Comparison of ENCODE assay signal across 7 mouse cellular contexts in the genomic region with DNA sequence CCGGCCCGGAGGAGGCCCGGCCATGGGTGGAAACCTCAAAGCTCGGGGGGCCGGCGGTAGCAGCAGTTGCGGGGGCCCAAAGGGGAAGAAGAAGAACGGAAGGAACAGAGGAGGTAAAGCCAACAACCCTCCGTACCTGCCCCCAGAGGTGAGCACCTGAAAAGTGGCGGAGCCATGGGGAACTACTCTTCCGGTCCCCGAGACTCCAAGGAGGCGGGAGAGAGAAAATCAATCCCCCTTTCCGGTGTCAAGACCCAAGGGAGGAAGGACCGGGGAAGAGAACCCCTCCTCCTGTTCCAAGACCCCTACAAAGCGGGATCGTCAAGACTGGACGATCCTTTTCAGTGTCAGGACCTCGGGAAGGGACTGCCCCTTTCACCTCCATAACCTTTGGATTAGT. TPM values are rescaled to one million over a fixed set of nuclear protein-coding genes. Genes with fewer than 3 reads are reported as not detected.
DNase-seq lines count a peak whose midpoint lies in the region; ATAC-seq and TF ChIP-seq lines count a peak whose summit lies in the region.

No protein-coding gene starts in this region.

- under 1% methylated on average over 19 of the region's 19 CpGs for WGBS in forebrain, embryonic 12.5 days
- under 1% methylated on average over 19 of the region's 19 CpGs for WGBS in limb, embryonic 13.5 days
- under 1% methylated on average over 19 of the region's 19 CpGs for WGBS in neural tube, embryonic 14.5 days

- peaks cover 5% of the 10 kb centered on the region for H3K79me3 ChIP-seq in C2C12 (ENCODE audit: low read depth)

- peak; percentile 54 for DNase-seq in ES-CJ7 (ENCODE audit: low read depth, low spot score)
- DNase-seq in thymus, adult 18-20 months, result no peak
- no peak for DNase-seq in layer of hippocampus, adult 9-11 months

- H3K27ac ChIP-seq in forebrain, embryonic 12.5 days, result peak overlapping the region; percentile 81
- H3K27ac ChIP-seq in limb, embryonic 13.5 days, result peak overlapping the region; percentile 75
- H3K27ac ChIP-seq in neural tube, embryonic 14.5 days (ENCODE audit: low read depth, low read length), result peak overlapping the region; percentile 78

- no peak for TF ChIP-seq CTCF in C2C12 (IDR thresholded peaks at IDR 0.05; ENCODE audit: control insufficient read depth, insufficient read depth, insufficient read length)

- H3K4me2 ChIP-seq in forebrain, embryonic 12.5 days, result peak overlapping the region; percentile 65
- H3K4me2 ChIP-seq in limb, embryonic 13.5 days (replicated peaks), result peak overlapping the region; percentile 84
- peak overlapping the region; percentile 75 for H3K4me2 ChIP-seq in neural tube, embryonic 14.5 days (ENCODE audit: low read depth, low read length)

- H3K27me3 ChIP-seq in C2C12 (ENCODE audit: control insufficient read depth, insufficient read depth, insufficient read length), result no peaks in the 10 kb centered on the region
- H3K27me3 ChIP-seq in forebrain, embryonic 12.5 days, result no peaks in the 10 kb centered on the region
- no peaks in the 10 kb centered on the region for H3K27me3 ChIP-seq in limb, embryonic 13.5 days
- no peaks in the 10 kb centered on the region for H3K27me3 ChIP-seq in neural tube, embryonic 14.5 days (ENCODE audit: control insufficient read depth, insufficient read depth, low read length)

- H3K36me3 ChIP-seq in C2C12 (ENCODE audit: control insufficient read depth, insufficient read depth), result peaks cover 20% of the 10 kb centered on the region
- H3K36me3 ChIP-seq in forebrain, embryonic 12.5 days (replicated peaks), result peaks cover 24% of the 10 kb centered on the region
- peaks cover 31% of the 10 kb centered on the region for H3K36me3 ChIP-seq in limb, embryonic 13.5 days
- H3K36me3 ChIP-seq in neural tube, embryonic 14.5 days (ENCODE audit: control insufficient read depth, insufficient read depth, low read length), result peaks cover 17% of the 10 kb centered on the region

- ATAC-seq in forebrain, embryonic 12.5 days (ENCODE audit: low FRiP score), result peak; percentile 37
- ATAC-seq in limb, embryonic 13.5 days (ENCODE audit: low FRiP score, low read depth), result peak; percentile 16; the same call in 1 of the 2 replicates
- peak; percentile 55 for ATAC-seq in neural tube, embryonic 14.5 days (ENCODE audit: low read depth)

- H3K4me1 ChIP-seq in forebrain, embryonic 12.5 days, result peaks cover 22% of the 10 kb centered on the region
- peaks cover 19% of the 10 kb centered on the region for H3K4me1 ChIP-seq in limb, embryonic 13.5 days
- peaks cover 6% of the 10 kb centered on the region; the same call in 1 of the 2 replicates for H3K4me1 ChIP-seq in neural tube, embryonic 14.5 days (ENCODE audit: control insufficient read depth, insufficient read depth, low read length)

- peak overlapping the region; percentile 58 for H3K4me3 ChIP-seq in C2C12 (ENCODE audit: insufficient read depth, poor library complexity, severe bottlenecking)
- H3K4me3 ChIP-seq in forebrain, embryonic 12.5 days (replicated peaks), result peak overlapping the region; percentile 81
- peak overlapping the region; percentile 80 for H3K4me3 ChIP-seq in limb, embryonic 13.5 days
- H3K4me3 ChIP-seq in neural tube, embryonic 14.5 days (ENCODE audit: low read depth, low read length), result peak overlapping the region; percentile 84

- peaks cover 18% of the 10 kb centered on the region for H3K79me2 ChIP-seq in C2C12 (ENCODE audit: control insufficient read depth, insufficient read depth)

- no peaks in the 10 kb centered on the region for H3K9me3 ChIP-seq in forebrain, embryonic 12.5 days
- no peaks in the 10 kb centered on the region for H3K9me3 ChIP-seq in limb, embryonic 13.5 days
- no peaks in the 10 kb centered on the region for H3K9me3 ChIP-seq in neural tube, embryonic 14.5 days (ENCODE audit: control insufficient read depth, low read length)

- peak overlapping the region; percentile 63 for H3ac ChIP-seq in C2C12 (ENCODE audit: control insufficient read depth, insufficient read length, low read depth)

- H3K9ac ChIP-seq in forebrain, embryonic 12.5 days, result peak overlapping the region; percentile 85
- H3K9ac ChIP-seq in limb, embryonic 13.5 days, result peak overlapping the region; percentile 85
- H3K9ac ChIP-seq in neural tube, embryonic 14.5 days (replicated peaks; ENCODE audit: low read depth, low read length), result peak overlapping the region; percentile 80

TF ChIP-seq in C2C12, 6 proteins besides CTCF, POLR2A, EP300 and RAD21:
- TF ChIP-seq MYOG (IDR thresholded peaks at IDR 0.05; ENCODE audit: control insufficient read depth, extremely low read depth, insufficient read length) (no peak), MAX (IDR thresholded peaks at IDR 0.05) (no peak), CEBPB (IDR thresholded peaks at IDR 0.05; ENCODE audit: low read depth) (no peak), USF1 (IDR thresholded peaks at IDR 0.05; ENCODE audit: low read depth) (no peak), FOSL1 (IDR thresholded peaks at IDR 0.05; ENCODE audit: insufficient read depth, low read length, poor library complexity, severe bottlenecking) (no peak), MYOD1 (IDR thresholded peaks at IDR 0.05; ENCODE audit: control insufficient read depth, insufficient read length, low read depth) (no peak)

RNA-seq across cellular contexts. Expression of a gene that starts 0.3 kb away (rescaled TPM):
- polyA plus RNA-seq in C2C12 (2012; fragmentation: generic; extraction: Trizol), result 14.4 TPM
- 37.0 and 43.6 TPM in 2 replicates for polyA plus RNA-seq in forebrain, embryonic 12.5 days (2016; fragmentation: Nextera tagmentation; extraction: Ambion mirVana)
- 45.2 and 49.3 TPM in 2 replicates for polyA plus RNA-seq in limb, embryonic 13.5 days (2015; fragmentation: Nextera tagmentation; extraction: Ambion mirVana)
- 28.1 and 31.3 TPM in 2 replicates for polyA plus RNA-seq in neural tube, embryonic 14.5 days (2014; fragmentation: Nextera tagmentation; extraction: Ambion mirVana)

RNA-seq across cellular contexts. Expression of a gene that starts 7.8 kb away (rescaled TPM):
- polyA plus RNA-seq in C2C12 (2012; fragmentation: generic; extraction: Trizol), result 29.6 TPM
- 30.6 and 31.0 TPM in 2 replicates for polyA plus RNA-seq in forebrain, embryonic 12.5 days (2016; fragmentation: Nextera tagmentation; extraction: Ambion mirVana)
- polyA plus RNA-seq in limb, embryonic 13.5 days (2015; fragmentation: Nextera tagmentation; extraction: Ambion mirVana), result 36.4 and 39.0 TPM in 2 replicates
- polyA plus RNA-seq in neural tube, embryonic 14.5 days (2014; fragmentation: Nextera tagmentation; extraction: Ambion mirVana), result 21.4 and 24.9 TPM in 2 replicates

RNA-seq across cellular contexts. Expression of a gene that starts 17.2 kb away (rescaled TPM):
- 2.5 TPM for polyA plus RNA-seq in C2C12 (2012; fragmentation: generic; extraction: Trizol)
- polyA plus RNA-seq in forebrain, embryonic 12.5 days (2016; fragmentation: Nextera tagmentation; extraction: Ambion mirVana), result 14.9 and 15.9 TPM in 2 replicates
- 11.1 and 11.4 TPM in 2 replicates for polyA plus RNA-seq in limb, embryonic 13.5 days (2015; fragmentation: Nextera tagmentation; extraction: Ambion mirVana)
- 30.9 and 46.7 TPM in 2 replicates for polyA plus RNA-seq in neural tube, embryonic 14.5 days (2014; fragmentation: Nextera tagmentation; extraction: Ambion mirVana)

RNA-seq across cellular contexts. Expression of a gene that starts 41.3 kb away (rescaled TPM):
- polyA plus RNA-seq in C2C12 (2012; fragmentation: generic; extraction: Trizol), result 14.4 TPM
- polyA plus RNA-seq in forebrain, embryonic 12.5 days (2016; fragmentation: Nextera tagmentation; extraction: Ambion mirVana), result 11.2 and 12.3 TPM in 2 replicates
- polyA plus RNA-seq in limb, embryonic 13.5 days (2015; fragmentation: Nextera tagmentation; extraction: Ambion mirVana), result 18.9 and 19.2 TPM in 2 replicates
- polyA plus RNA-seq in neural tube, embryonic 14.5 days (2014; fragmentation: Nextera tagmentation; extraction: Ambion mirVana), result 7.8 and 8.4 TPM in 2 replicates

RNA-seq across cellular contexts. Expression of a gene that starts 41.4 kb away (rescaled TPM):
- 46.1 TPM for polyA plus RNA-seq in C2C12 (2012; fragmentation: generic; extraction: Trizol)
- polyA plus RNA-seq in forebrain, embryonic 12.5 days (2016; fragmentation: Nextera tagmentation; extraction: Ambion mirVana), result 66.6 and 72.2 TPM in 2 replicates
- 43.1 and 48.5 TPM in 2 replicates for polyA plus RNA-seq in limb, embryonic 13.5 days (2015; fragmentation: Nextera tagmentation; extraction: Ambion mirVana)
- polyA plus RNA-seq in neural tube, embryonic 14.5 days (2014; fragmentation: Nextera tagmentation; extraction: Ambion mirVana), result 40.5 and 49.4 TPM in 2 replicates
